Mouse (Mus musculus): ENCODE measurements at regions not wholly inside any gene's neighbourhood (a gene's known extent, or its start where the extent isn't known, plus 50 kb on each side); places are given as distances from the start of the nearest gene placed in this dataset.

GRCm38 (mm10) chr3:83583071-83583672 lies 182.9 kb upstream of the Sfrp2 start:
- no peaks in the 10 kb centered on the region for H3K27me3 ChIP-seq (ENCODE audit: control insufficient read depth, insufficient read depth, low read length)
- no peaks in the 10 kb centered on the region for H3K79me2 ChIP-seq (ENCODE audit: control insufficient read depth, insufficient read depth, low read length)
- no peak for DNase-seq (ENCODE audit: extremely low read depth, low read depth, low spot score)
- no peak overlapping the region for H3K27ac ChIP-seq (replicated peaks; ENCODE audit: insufficient read depth, low read depth, low read length)
- no peaks in the 10 kb centered on the region; the same call in 1 of the 2 replicates for H3K4me1 ChIP-seq (ENCODE audit: control insufficient read depth, insufficient read depth, low read length)
- WGBS: 80% methylated on average over 8 of the region's 8 CpGs
- H3K9ac ChIP-seq (ENCODE audit: low read depth, low read length): no peak overlapping the region
- H3K36me3 ChIP-seq (ENCODE audit: control insufficient read depth, insufficient read depth, low read length): no peaks in the 10 kb centered on the region
- H3K4me3 ChIP-seq (ENCODE audit: insufficient read depth, low read depth, low read length): no peak overlapping the region
- TF ChIP-seq CTCF (IDR thresholded peaks at IDR 0.05; ENCODE audit: low read depth, low read length) (no peak), POLR2A (IDR thresholded peaks at IDR 0.05; ENCODE audit: extremely low read depth, insufficient read depth, low read length) (no peak)

- Histone ChIP-seq H3K27me3 (ENCODE audit: control insufficient read depth, insufficient read depth, low read length) (no peaks in the 10 kb centered on the region), H3K4me1 (ENCODE audit: control insufficient read depth, insufficient read depth, low read length) (no peaks in the 10 kb centered on the region; the same call in 1 of the 2 replicates), H3K79me2 (ENCODE audit: control insufficient read depth, insufficient read depth, low read length) (no peaks in the 10 kb centered on the region), H3K9ac (ENCODE audit: low read depth, low read length) (no peak overlapping the region), H3K36me3 (ENCODE audit: control insufficient read depth, insufficient read depth, low read length) (no peaks in the 10 kb centered on the region), H3K4me3 (ENCODE audit: insufficient read depth, low read depth, low read length) (no peak overlapping the region), H3K27ac (replicated peaks; ENCODE audit: insufficient read depth, low read depth, low read length) (no peak overlapping the region)
- no peak for DNase-seq (ENCODE audit: extremely low read depth, low read depth, low spot score)
- 78% methylated on average over 5 of the region's 5 CpGs for WGBS
- no peak for TF ChIP-seq CTCF (IDR thresholded peaks at IDR 0.05; ENCODE audit: low read depth, low read length)
- no peak for TF ChIP-seq POLR2A (IDR thresholded peaks at IDR 0.05; ENCODE audit: extremely low read depth, insufficient read depth, low read length)
Observed at GRCm38 (mm10) chr3:83586086-83586485, 180.0 kb upstream of the Sfrp2 start.

- WGBS: 63% methylated on average over 4 of the region's 4 CpGs
Observed at GRCm38 (mm10) chr3:83586551-83586950, 179.6 kb upstream of the Sfrp2 start.

GRCm38 (mm10) chr3:83589127-83589526 lies 177.0 kb upstream of the Sfrp2 start:
- no peaks in the 10 kb centered on the region; the same call in 1 of the 2 replicates for H3K4me1 ChIP-seq (ENCODE audit: control insufficient read depth, insufficient read depth, low read length)
- no peaks in the 10 kb centered on the region for H3K79me2 ChIP-seq (ENCODE audit: control insufficient read depth, insufficient read depth, low read length)
- H3K4me3 ChIP-seq (ENCODE audit: insufficient read depth, low read depth, low read length): no peak overlapping the region
- H3K9ac ChIP-seq (ENCODE audit: low read depth, low read length): no peak overlapping the region
- 56% methylated on average over 8 of the region's 8 CpGs for WGBS
- no peaks in the 10 kb centered on the region for H3K36me3 ChIP-seq (ENCODE audit: control insufficient read depth, insufficient read depth, low read length)
- H3K27ac ChIP-seq (replicated peaks; ENCODE audit: insufficient read depth, low read depth, low read length): no peak overlapping the region
- TF ChIP-seq CTCF (IDR thresholded peaks at IDR 0.05; ENCODE audit: low read depth, low read length) (no peak), POLR2A (IDR thresholded peaks at IDR 0.05; ENCODE audit: extremely low read depth, insufficient read depth, low read length) (no peak)
- DNase-seq (ENCODE audit: extremely low read depth, low read depth, low spot score): no peak
- H3K27me3 ChIP-seq (ENCODE audit: control insufficient read depth, insufficient read depth, low read length): no peaks in the 10 kb centered on the region

More at GRCm38 (mm10) chr3:83586551-83586950, 179.6 kb upstream of the Sfrp2 start:
- no peaks in the 10 kb centered on the region for H3K27me3 ChIP-seq (ENCODE audit: control insufficient read depth, insufficient read depth, low read length)
- no peak for DNase-seq (ENCODE audit: extremely low read depth, low read depth, low spot score)
- H3K36me3 ChIP-seq (ENCODE audit: control insufficient read depth, insufficient read depth, low read length): no peaks in the 10 kb centered on the region
- TF ChIP-seq CTCF (IDR thresholded peaks at IDR 0.05; ENCODE audit: low read depth, low read length): no peak
- TF ChIP-seq POLR2A (IDR thresholded peaks at IDR 0.05; ENCODE audit: extremely low read depth, insufficient read depth, low read length): no peak
- no peak overlapping the region for H3K27ac ChIP-seq (replicated peaks; ENCODE audit: insufficient read depth, low read depth, low read length)
- no peaks in the 10 kb centered on the region for H3K79me2 ChIP-seq (ENCODE audit: control insufficient read depth, insufficient read depth, low read length)
- no peaks in the 10 kb centered on the region; the same call in 1 of the 2 replicates for H3K4me1 ChIP-seq (ENCODE audit: control insufficient read depth, insufficient read depth, low read length)
- no peak overlapping the region for H3K9ac ChIP-seq (ENCODE audit: low read depth, low read length)
- H3K4me3 ChIP-seq (ENCODE audit: insufficient read depth, low read depth, low read length): no peak overlapping the region

- 89% methylated on average over 7 of the region's 7 CpGs for WGBS
- H3K4me1 ChIP-seq (ENCODE audit: control insufficient read depth, insufficient read depth, low read length): no peaks in the 10 kb centered on the region; the same call in 1 of the 2 replicates
- TF ChIP-seq CTCF (IDR thresholded peaks at IDR 0.05; ENCODE audit: low read depth, low read length): no peak
- TF ChIP-seq POLR2A (IDR thresholded peaks at IDR 0.05; ENCODE audit: extremely low read depth, insufficient read depth, low read length): no peak
- H3K27ac ChIP-seq (replicated peaks; ENCODE audit: insufficient read depth, low read depth, low read length): no peak overlapping the region
- H3K9ac ChIP-seq (ENCODE audit: low read depth, low read length): no peak overlapping the region
- H3K4me3 ChIP-seq (ENCODE audit: insufficient read depth, low read depth, low read length): no peak overlapping the region
- H3K36me3 ChIP-seq (ENCODE audit: control insufficient read depth, insufficient read depth, low read length): no peaks in the 10 kb centered on the region
- H3K79me2 ChIP-seq (ENCODE audit: control insufficient read depth, insufficient read depth, low read length): no peaks in the 10 kb centered on the region
- H3K27me3 ChIP-seq (ENCODE audit: control insufficient read depth, insufficient read depth, low read length): no peaks in the 10 kb centered on the region
- DNase-seq (ENCODE audit: extremely low read depth, low read depth, low spot score): no peak
Observed at GRCm38 (mm10) chr3:83591206-83591605, 174.9 kb upstream of the Sfrp2 start.

GRCm38 (mm10) chr3:83593321-83593720 lies 172.8 kb upstream of the Sfrp2 start:
- no peak overlapping the region for H3K27ac ChIP-seq (replicated peaks; ENCODE audit: insufficient read depth, low read depth, low read length)
- no peak overlapping the region for H3K9ac ChIP-seq (ENCODE audit: low read depth, low read length)
- H3K36me3 ChIP-seq (ENCODE audit: control insufficient read depth, insufficient read depth, low read length): no peaks in the 10 kb centered on the region
- no peak for TF ChIP-seq POLR2A (IDR thresholded peaks at IDR 0.05; ENCODE audit: extremely low read depth, insufficient read depth, low read length)
- no peak for TF ChIP-seq CTCF (IDR thresholded peaks at IDR 0.05; ENCODE audit: low read depth, low read length)
- H3K4me3 ChIP-seq (ENCODE audit: insufficient read depth, low read depth, low read length): no peak overlapping the region
- 77% methylated on average over 5 of the region's 5 CpGs for WGBS
- H3K79me2 ChIP-seq (ENCODE audit: control insufficient read depth, insufficient read depth, low read length): no peaks in the 10 kb centered on the region
- H3K4me1 ChIP-seq (ENCODE audit: control insufficient read depth, insufficient read depth, low read length): no peaks in the 10 kb centered on the region
- DNase-seq (ENCODE audit: extremely low read depth, low read depth, low spot score): no peak
- H3K27me3 ChIP-seq (ENCODE audit: control insufficient read depth, insufficient read depth, low read length): no peaks in the 10 kb centered on the region
